Mouse (Mus musculus) urinary bladder, postnatal 4 days (tissue): Measurements from ENCODE around the gene Pet117.
A peak's percentile ranks its signal among the peaks of the same experiment; 100 is the strongest.
"Not testable (repeated sequence)": the region's sequence is repeated elsewhere in the genome, so short reads cannot be mapped to it uniquely, and the experiment has no call there.

Source experiments
- DNase-seq, 2 experiments: peaks; one replicate each; pipeline ENCODE4 v3.0.0; 2021 to 2022; ENCODE audit warnings: low spot score in 2 of 2

Pet117 gene

DNA sequence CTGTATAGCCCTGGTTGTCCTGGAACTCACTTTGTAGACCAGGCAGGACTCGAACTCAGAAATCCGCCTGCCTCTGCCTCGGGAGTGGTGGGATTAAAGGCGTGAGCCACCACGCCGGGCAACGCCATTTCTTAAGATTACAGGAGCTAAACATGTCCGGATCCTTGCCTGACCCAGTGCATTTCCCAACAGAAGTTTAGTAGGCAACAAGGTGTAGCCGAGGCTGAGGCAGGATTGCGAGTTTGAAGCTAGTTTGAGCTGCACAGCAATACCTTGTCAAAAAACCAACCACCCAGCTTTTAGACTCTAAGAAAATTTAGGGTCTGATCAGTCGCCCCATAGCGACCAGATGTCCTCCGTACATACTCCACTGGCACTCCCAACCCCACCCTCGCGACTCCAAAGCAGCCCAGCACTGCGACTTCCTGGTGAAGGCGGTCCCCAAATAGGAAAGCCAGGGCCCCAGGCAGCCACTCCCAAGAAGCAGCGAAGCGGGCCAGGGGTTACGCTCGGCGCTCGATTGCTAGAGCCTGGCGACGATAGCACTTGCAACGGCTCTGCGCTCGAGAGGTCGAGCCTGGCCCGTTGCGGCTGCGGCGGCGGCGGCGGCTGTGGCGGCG is at the start of gene Pet117, which contains the start of gene Kat14:
Gene Pet117, plus strand, starts transcription at position 597 of the 620 bp plus-strand sequence.
Gene Kat14, plus strand, starts transcription at position 584 of the 620 bp plus-strand sequence.
- DNase-seq, result peak; percentile 92 to 94

DNA sequence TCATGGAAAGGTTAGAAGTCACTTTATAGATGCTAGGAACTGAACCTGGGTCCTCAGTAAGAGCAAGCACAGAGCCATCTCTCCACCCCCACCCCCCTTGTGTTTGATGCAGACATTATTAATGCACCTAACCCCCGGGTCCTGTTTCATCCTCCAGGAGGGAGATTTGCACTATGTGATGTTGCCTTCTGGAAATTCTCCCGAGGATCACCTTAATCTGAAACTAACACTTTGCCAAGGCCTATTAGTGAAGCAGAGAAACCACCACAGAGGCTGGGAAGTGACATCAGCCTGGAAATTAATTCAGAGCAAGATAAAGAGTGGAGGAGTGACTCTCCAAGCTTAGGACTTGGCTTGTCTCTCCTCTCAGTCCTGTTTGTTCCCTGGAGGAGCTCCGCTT is 44.6 kb upstream of the Pet117 start:
- DNase-seq, result no peak

DNA sequence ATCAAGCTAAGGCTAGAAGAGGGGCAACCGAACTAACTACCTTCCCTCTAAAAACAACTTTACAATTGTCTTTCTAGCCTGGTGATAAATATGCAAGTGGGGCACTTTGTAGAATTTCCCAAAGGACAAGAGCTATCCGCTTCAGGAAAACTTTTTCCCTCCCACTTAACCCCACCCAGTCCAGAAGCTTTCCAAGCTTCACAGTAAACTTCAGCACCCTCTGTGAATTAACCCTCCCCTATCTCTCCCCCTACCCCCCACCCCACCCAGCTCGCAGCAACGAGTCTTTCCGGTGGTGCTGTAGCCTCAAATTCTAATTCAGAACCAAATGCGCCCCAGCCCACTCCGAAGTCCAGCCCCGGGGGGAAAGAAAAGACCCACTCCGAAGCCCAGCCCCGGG is 39.3 kb upstream of the Pet117 start:
- DNase-seq, result no peak

DNA sequence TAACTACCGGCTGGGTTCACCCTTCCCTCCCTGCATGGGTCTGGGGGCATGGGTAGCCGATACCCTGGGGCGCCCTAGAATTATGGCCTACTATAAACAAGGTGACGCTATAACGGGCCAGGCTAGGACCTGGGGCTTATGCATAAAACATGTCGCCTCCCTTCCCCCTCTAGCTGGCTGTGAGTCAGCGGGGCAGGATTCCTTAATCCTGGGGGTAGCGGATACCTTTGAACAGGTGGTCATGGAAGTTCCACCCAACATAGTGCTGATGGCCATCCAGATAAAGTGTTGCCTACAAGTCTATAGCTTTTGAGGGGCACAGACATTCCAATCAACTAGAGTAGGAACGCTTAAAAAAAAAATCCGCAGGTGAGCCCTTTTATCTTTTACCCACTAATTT is 38.9 kb upstream of the Pet117 start:
- DNase-seq, result no peak

DNA sequence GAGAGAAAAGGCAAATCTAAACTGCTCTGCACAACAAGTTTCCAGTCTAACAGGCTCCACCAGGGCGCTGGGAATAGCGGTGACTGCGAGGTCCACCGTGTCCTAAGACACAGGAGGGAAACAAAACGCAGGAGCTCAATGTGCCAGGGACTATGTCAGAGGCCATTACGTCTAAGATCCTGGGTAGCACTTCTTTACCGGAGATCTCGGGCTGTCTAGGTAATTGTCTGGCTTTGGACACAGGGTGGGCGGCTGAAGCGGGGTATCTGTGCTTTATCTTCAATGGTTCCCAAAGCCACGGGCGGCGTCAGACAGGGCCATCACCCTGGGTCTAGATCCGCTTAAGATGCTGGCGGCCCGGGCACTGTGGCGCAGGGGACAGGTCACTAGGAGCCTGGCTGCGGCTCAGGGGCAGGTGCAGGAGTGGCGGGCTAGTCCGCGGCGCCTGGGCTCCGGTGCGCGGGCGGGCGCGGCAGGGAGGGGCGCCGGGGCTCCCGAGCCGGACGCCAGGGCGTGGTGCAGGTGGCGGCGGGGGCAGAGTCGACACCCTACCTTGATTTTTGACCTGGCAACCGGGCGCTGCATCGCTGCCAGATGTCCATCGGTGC is 38.3 kb upstream of the Pet117 start:
- no peak for DNase-seq

DNA sequence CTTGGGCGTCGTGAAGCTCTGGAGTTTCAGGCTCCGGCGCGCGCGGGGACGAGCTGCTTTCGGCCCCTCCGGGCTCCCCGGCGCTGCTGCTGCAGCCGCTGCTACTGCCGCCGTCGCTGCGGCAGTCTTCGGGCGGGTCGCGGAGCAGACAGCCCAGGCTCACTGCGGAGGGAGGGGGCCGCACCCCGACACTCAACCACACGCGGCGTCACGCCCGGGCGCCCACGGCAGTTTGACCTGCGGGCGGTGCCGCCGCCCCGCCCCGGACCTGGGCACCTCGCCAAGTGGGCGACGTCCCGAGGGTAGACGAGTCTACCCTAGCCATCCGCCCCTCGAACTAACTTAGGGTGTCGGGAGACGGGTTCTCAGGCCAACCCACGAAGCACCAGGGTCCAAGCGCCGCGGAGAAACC is 37.8 kb upstream of the Pet117 start:
- peak; percentile 20 to 64 for DNase-seq

DNA sequence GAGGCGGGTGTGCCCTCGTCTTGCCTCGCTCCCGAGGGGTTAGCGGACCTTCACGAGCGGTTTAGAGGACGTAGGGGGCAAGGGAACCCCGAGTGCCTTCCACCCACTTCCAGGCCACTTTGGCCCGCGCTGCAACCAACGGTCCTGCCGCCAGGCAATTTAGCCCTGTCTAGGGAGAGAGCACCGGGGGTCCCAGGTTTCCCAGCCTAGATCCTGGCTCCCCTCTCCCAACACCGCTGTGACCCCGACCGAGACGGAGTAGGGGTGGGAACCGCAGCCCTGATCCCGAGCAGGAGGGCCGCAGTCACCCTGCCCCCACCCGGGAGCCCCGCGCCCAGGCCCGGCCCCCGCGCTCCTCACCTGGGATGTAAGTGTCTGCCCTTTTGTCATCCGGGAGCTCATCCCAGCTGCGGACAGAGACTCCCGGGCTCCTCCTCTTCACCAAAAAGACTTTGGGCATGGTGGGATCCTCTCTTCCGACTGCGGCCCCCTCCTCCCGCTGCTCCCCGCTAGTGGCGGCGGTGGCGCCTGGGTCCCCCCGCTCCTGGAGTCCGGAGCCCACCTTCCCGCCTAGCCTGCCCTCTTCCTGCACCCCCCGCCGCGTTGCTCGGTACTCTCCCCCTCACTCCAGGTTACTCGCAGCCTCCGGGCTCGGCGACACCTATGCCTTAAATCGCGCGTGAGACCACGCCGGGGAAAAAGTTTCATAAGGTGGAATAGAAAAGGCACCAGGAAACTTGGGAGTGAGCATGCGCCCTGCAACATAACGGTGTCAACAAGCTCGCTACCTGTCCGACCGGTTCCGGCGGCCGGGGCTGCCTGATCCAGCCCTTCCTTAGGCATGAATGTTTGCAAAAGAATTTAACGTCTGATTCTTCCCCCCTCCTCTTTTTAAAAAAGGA is 37.1 kb upstream of the Pet117 start, which contains the start of gene Ovol2:
Gene Ovol2, minus strand, starts transcription at position 746 of the 902 bp plus-strand sequence.
- DNase-seq, result peak; percentile 31 to 72

DNA sequence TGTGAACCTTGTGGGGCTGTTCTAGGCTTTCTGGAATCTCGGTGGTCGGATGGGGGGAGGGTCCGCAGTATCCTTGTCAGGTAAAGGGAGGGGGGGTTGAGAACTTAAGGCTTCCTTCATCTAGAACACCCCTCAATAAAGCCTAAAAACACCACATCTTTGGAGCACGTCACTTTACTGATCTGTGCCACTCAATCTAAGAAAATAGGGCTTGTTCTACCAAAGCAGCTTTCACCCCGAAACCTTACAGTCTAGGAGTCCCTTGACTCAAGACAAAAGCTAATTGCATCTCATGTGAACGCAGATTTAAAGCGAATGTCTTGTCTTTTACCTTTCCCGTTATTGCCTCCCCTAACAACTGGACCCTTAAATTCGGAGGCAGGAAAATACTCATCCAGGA is 36.3 kb upstream of the Pet117 start:
- DNase-seq, result no peak

DNA sequence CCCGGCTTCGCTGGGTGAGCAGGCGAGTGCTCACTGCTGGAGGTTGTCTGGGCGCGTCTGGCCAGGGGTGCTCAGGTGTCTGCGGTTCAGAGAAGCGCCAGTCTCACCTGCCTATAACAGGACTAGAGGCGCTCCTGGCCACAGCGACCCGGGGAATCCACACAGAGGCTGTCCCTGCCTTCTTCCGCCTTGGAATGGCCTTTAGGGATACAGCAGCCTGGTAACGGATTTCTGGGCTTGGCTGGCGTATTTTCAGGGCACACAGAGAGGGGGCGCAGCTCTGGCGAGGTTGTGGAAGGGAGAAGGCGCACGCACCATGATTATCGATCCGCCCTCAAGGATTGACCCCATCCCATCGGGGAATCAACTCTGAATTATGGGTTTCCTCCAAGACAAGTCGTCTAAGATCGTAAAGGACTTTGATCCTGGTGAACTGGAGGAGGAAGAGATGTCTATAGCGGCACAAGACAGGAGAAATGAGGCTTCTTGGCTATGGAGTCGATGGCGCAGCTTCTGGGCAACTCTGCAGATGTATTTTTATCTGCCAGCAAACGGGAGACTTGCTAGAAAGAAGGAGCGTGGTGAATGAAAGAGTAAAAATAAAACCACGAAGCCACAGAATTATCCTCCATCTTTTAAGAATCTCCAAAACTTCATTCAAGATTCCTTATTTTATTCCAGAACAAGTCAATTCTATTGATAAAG is 35.5 kb upstream of the Pet117 start:
- no peak for DNase-seq

DNA sequence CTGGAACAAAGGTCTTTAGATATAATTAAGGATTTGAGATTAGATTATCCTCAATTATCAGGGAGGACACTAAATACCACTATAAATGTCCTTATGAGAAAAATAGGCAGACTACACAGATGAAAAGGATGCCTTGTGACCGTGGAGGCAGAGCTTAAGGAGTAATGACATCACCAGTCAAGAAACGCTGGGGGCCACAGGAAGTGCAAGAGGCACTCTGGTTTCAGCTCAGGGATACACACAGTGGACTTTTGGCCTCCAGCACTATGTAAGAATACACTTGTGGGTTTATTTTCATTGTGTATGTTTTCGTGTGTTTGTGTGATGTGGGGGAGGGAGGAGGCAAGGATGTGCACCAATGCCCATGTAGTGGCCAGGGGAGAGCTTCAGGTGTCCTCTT is 31.6 kb upstream of the Pet117 start:
- no peak for DNase-seq

DNA sequence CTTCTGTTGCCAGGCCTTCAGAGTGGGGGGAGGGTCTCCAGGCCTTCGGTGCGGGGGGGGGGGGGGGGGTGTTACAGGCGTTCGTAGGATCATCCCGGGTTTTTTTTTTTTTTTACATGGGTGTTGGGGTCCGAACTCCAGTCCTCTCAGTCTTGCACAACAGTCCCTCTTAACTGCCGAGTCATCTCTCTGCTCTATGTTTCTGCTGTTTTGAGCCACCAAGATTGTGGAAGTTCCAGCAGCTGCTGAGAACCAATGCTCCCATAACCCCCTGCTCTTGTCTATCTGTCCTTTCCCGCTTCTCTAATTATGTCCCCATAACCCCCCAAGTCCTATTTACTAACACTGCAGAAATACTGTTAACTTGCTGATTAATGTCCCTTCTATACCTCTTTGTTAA is 31.1 kb upstream of the Pet117 start:
- no peak for DNase-seq

DNA sequence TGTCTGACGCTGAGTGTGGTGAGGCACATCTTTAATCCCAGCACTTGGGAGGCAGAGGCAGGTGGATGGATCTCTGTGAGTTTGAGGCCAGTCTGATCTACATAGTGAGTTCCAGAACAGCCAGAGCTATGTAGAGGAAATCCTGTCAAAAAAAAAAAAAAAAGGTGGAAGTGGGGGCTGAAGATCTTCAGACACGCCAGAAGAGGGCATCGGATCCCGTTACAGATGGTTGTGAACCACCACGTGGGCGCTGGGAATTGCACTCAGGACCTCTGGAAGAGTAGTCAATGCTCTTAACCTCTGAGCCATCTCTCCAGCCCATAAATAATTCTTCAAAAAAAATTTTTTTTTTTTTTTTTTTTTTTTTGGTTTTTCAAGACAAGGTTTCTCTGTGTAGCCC is 30.6 kb upstream of the Pet117 start:
- not testable (repeated sequence) for DNase-seq

DNA sequence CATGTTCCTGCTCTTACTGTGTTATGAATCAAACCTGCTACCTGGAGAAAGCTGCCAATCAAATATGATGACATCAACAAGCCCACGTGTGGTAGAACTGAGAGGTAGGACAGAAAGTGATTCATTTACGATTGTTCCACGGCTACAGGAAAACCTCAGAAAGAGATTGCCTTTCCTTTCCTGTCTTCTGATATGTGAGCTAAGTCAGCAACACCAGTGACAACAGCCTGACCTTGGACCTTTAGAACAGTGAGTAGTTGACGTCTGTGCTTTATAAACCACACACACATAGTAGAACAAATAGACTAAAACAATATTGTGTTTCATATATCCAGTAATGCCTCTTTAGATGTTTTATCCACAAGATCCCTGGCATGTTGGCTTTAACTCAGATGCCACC is 25.6 kb upstream of the Pet117 start:
- DNase-seq, result no peak

DNA sequence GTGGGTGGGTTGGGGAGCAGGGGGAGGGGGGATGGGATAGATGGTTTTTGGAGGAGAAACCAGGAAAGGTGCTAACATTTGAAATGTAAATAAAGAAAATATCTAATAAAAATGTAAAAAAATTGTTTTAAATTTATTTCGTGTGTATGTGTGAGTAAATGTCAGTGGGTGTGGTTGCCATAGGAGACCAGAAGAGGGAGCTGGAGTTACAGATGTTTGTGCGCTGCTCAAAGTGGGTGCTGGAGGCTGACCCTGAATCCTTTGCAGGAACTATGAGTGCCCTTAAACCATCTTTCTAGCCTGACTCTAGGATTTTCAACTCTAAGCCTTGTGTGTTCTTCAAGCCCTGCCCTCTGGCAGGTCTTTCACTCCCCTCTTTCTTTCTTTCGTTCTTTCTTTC is 20.3 kb upstream of the Pet117 start:
- no peak for DNase-seq

DNA sequence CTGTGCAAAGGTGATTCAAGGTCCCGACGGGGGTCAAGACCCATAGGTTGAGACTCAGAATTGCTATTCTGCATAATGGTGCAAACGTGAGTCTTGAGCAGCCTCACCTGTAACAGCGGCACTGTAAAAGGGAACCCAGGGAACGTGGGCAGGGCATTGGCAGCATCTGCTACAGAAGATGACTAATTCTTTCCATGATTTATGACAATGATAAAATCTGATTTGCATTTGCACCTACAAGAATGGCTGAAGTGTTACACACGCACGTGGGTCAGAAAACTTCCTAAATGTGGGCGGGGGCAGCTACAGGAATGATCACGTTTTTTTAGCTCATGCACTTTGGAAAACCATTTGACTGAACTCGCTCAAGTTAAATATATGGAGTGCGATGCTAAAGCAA is 16.0 kb upstream of the Pet117 start:
- DNase-seq, result no peak

DNA sequence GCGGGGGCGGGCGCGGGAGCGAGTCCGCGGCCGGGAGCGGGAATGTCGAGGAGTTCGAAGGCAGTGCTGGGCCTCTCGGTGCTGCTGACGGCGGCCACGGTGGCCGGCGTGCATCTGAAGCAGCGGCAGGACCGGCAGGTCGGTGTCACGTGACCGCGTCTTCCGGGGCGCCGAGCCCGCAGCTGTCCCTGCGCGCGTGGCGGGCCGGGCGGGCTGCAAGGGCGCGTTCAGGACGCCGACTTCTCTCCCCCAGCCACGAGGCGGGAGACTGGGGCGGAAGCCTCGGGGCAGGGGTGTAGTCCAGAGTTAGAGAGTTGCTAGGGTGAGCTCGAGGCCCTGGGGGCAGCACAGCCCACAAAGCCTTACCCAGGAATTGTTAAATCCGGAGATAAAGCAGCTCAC is 225 bp downstream of the Pet117 start:
- peak; percentile 70 to 81 for DNase-seq

DNA sequence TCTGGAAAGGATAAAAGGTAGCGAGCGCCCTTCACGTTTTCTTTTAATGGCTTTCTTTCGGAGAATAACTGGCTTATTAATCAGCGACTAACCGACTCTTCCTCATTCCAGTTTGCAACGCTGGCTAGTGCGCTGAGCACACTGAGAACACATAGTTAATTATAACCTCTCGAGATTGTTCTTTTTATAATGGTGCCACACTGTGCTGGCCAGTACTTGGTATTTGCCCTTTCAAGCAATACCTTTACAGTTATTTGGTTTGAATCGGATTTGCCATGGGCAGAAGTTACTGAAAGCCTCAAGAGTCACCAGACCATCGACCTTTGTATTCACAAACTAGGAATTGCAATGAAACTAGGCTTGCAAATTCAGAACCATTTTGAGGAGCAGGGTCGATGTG is 715 bp downstream of the Pet117 start:
- DNase-seq, result no peak

DNA sequence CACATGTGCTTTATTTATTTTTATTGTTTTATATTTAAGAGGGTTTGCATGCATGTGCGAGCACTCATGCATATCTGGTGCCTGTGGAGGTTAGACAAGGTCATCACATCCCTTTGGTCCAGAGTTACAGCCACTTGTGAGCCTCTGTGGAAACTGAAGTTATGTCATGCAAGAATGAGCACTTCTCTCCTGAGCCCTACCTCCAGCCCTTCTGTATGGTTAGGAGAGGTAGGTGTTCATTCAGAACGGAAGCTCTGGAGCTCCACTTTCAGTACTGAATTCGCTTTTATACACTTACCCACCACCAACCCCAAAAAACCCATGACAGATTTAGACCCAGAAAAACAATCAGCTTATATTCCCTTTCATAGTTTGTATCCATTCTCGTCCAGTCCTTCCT is 2.8 kb downstream of the Pet117 start:
- no peak for DNase-seq

DNA sequence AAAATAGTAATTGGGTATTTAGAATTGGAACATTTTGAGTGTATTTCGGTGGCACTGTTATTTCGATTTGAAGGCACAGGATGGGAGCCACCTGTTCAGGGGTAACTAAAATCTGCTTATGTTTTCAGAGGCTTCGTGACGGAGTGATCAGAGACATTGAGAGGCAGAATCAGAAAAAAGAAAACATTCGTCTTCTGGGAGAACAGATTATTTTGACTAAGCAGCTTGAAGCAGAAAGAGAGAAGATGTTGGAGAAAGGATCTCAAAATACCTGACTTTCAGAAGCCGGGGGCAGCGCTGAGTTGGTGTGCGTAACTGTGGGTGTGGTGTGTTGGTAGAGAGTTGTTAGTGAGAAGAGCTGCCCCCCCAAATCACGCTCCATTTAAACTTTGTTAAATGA is 4.3 kb downstream of the Pet117 start:
- no peak for DNase-seq

DNA sequence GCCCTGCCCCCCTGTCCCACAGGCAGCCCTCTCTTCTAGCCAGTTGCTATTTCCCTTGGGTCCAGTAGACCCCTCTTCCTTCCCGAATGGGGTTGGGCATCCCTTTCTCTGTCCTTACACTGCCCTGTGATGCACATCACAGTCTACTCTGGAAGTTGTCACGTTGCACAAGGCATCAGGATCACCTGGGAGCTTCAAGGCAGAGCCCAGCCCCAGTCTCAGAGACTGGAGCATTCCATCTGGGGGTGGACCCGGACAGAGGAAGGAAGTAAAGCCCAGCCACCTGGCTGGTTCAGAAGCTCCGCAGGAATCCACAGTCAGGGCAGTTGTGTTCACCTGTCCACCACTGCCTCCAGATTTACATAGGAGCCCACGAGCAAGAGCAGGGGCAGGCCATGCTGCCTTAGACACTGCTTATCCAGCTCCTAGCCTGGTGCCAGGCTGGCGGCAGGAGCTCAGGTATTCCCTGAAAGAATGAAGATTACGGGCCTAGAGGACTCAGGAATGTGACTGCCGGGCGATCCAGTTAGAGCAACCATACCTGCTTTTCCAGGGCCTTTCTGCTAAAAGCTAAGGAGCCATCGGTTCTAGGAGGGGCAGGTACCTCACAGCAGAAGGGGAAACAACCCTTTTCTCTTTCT is 6.4 kb downstream of the Pet117 start:
- no peak for DNase-seq

DNA sequence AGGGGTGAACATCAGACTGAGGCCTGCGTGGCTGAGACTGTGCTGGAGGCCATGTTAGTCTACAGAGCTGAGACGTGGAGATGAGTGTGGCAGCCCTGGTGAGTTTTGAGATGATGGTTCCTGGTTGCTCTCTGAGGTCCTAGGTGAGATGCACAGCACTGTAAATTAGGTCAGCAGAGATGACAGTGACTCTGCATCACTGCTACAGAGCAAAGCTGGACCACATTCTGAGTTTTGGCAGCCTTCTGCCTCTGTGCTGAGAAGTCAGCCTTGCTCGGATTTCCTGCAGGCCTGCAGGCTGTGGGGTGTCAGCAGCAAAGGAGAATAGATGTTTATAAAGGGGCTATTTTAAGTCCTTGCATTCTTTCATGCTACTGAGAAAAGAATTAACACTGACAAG is 12.5 kb downstream of the Pet117 start:
- DNase-seq, result no peak

DNA sequence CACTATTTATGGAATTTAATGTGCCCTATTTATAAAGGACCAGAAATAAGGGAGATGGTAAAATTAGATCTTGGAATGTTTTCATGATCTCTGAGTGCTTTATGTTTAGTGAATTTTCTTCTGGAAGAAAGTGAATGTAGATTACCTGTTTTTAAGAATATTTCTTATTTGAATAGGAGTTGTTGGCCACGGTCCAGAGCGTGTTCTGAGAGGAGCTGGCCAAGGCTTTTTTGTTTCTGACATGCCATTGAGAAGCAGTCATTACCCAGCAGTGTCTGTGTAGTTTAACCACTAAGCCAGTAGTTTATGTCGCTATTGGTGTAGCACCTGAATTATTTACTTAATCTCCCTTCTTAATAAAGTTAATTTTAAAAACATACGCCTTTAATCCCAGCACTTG is 12.9 kb downstream of the Pet117 start:
- DNase-seq, result no peak
